Mouse (Mus musculus) lung, postnatal 25 days (tissue): ENCODE results near the gene Vmn1r20.
"Not testable (repeated sequence)": the region's sequence is repeated elsewhere in the genome, so short reads cannot be mapped to it uniquely, and the experiment has no call there.

Experiments used
- DNase-seq: peaks from one replicate; pipeline ENCODE4 v3.0.0; 2022; ENCODE audit warnings: low spot score

Gene Vmn1r20

GRCm38 (mm10) chr6:57428630-57429029, at the start of gene Vmn1r20:
Gene Vmn1r20 (plus strand): TSS chr6:57428930.
- DNase-seq = no peak

GRCm38 (mm10) chr6:57395683-57396082, 33.0 kb upstream of the Vmn1r20 start, which contains the start of gene Vmn1r18:
Gene Vmn1r18 (minus strand): TSS chr6:57395783.
- DNase-seq = no peak

- not testable (repeated sequence) for DNase-seq
Observed at GRCm38 (mm10) chr6:57403480-57403879, 25.2 kb upstream of the Vmn1r20 start, which contains the start of gene Vmn1r19. Gene Vmn1r19 (plus strand): TSS chr6:57403780.

GRCm38 (mm10) chr6:57431196-57431595, 2.5 kb downstream of the Vmn1r20 start:
- peak; percentile 1 for DNase-seq

GRCm38 (mm10) chr6:57468161-57468560, 39.4 kb downstream of the Vmn1r20 start:
- DNase-seq = not testable (repeated sequence)
